Mouse (Mus musculus) liver, embryonic 12.5 days (tissue): ENCODE data around the gene Klk9. TPM values are rescaled to one million over a fixed set of nuclear protein-coding genes. Genes with fewer than 3 reads are reported as not detected.

Experiments used
- ATAC-seq: fragments of 200-750 bp; cut with Nextera tagmentation; 2 replicates; pipeline ENCODE4 v1.8.0; 2017; ENCODE audit warnings: moderate number of reproducible peaks, mild to moderate bottlenecking, moderate library complexity
- H3K27ac ChIP-seq: fragments of 300-500 bp; sonication (generic); 2 replicates; pipeline ENCODE4 v1.5.1; 2016; ENCODE audit warnings: mild to moderate bottlenecking
- H3K27me3 ChIP-seq: fragments of 300-500 bp; sonication (generic); replicated peaks from 2 replicates; pipeline ENCODE4 v1.6.1; 2016; ENCODE audit warnings: mild to moderate bottlenecking, moderate library complexity
- H3K36me3 ChIP-seq: fragments of 300-500 bp; sonication (generic); 2 replicates; pipeline ENCODE4 v1.6.1; 2016; ENCODE audit warnings: mild to moderate bottlenecking, moderate library complexity
- H3K4me1 ChIP-seq: fragments of 300-500 bp; sonication (generic); 2 replicates; pipeline ENCODE4 v1.6.1; 2016
- H3K4me2 ChIP-seq: fragments of 300-500 bp; sonication (generic); 2 replicates; pipeline ENCODE4 v1.6.1; 2016; ENCODE audit warnings: mild to moderate bottlenecking, moderate library complexity
- H3K4me3 ChIP-seq: fragments of 300-500 bp; sonication (generic); 2 replicates; pipeline ENCODE4 v1.5.1; 2016; ENCODE audit warnings: mild to moderate bottlenecking, moderate library complexity
- H3K9ac ChIP-seq: fragments of 300-500 bp; sonication (generic); 2 replicates; pipeline ENCODE4 v1.6.1; 2016; ENCODE audit warnings: mild to moderate bottlenecking, moderate library complexity
- H3K9me3 ChIP-seq: fragments of 300-500 bp; sonication (generic); replicated peaks from 2 replicates; pipeline ENCODE4 v1.6.1; 2016; ENCODE audit warnings: mild to moderate bottlenecking, moderate library complexity
- WGBS: fragments of 180-500 bp; shearing (Covaris S2); methylation state at CpG from one replicate; pipeline ENCODE4 v1.1.7; 2016; ENCODE audit not compliant: insufficient replicate concordance; 5-methylcytosine and 5-hydroxymethylcytosine counted together
- polyA plus RNA-seq: library from polyadenylated mRNA; unstranded; fragments of >200 nt; fragmentation: Nextera tagmentation; extraction: Ambion mirVana; gene quantifications from 2 replicates; pipeline ENCODE4 v1.2.1, GENCODE M21; 2016

Gene Klk9
- polyA plus RNA-seq: not detected in 2 replicates

DNA sequence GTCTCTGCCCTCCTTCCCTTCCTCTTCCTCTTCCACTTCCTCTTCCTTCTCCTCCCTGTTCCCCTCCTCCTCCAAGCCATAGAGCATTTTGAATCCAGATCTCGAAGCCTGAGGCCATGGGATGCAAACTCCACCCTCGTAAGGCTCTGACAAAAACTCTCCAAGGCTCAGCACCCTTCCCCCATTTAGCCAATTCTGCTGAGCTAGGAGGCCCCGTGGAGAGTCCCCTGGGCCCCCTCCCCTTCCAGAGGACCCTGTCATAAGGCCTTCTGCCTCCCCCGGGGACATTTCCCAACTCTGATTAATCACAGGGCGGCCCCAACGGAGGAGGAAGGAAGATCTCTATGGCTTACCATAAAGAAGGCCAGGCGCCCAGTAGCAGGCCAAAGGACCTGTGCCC is at the start of gene Klk9:
Gene Klk9 (plus strand): TSS at position 301 of the 400 bp plus-strand sequence.
- H3K27me3 ChIP-seq: peaks cover 18% of the 10 kb centered on the region
- H3K9me3 ChIP-seq: no peaks in the 10 kb centered on the region
- no peak within 1 kb of the TSS for H3K4me3 ChIP-seq
- H3K36me3 ChIP-seq: no peaks in the 10 kb centered on the region
- 42% methylated on average over 7 of the region's 7 CpGs for WGBS
- H3K27ac ChIP-seq: no peak within 1 kb of the TSS
- no peak within 1 kb of the TSS for H3K9ac ChIP-seq
- peaks cover 3% of the 10 kb centered on the region; the same call in 1 of the 2 replicates for H3K4me1 ChIP-seq
- no peak for ATAC-seq
- H3K4me2 ChIP-seq: no peak within 1 kb of the TSS

DNA sequence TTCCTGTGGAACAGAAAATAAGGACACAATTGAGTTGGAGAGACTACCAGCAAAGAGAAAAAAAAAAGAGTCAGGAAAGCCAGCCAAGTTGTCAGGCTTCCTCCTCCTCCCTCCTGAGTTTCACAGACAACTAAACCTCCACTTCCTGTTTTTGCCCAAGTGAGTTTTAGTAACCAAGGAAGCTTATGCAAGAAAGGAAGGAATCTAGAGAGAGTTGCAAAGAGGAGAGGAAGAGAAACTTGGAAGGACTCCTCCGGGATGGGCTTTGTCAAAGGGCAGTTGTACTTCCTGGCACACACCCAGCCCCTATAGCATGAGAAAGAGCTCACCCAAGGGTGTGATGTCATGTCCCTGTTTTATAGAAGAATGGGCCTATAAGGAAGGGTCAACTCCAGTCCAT is 43.9 kb upstream of the Klk9 start:
- WGBS: 21% methylated on average over 1 of the region's 1 CpGs
- H3K4me3 ChIP-seq: no peak overlapping the region
- no peak overlapping the region for H3K27ac ChIP-seq
- ATAC-seq: no peak
- H3K9me3 ChIP-seq: no peaks in the 10 kb centered on the region
- no peak overlapping the region for H3K9ac ChIP-seq
- H3K36me3 ChIP-seq: no peaks in the 10 kb centered on the region
- H3K4me1 ChIP-seq: no peaks in the 10 kb centered on the region
- H3K27me3 ChIP-seq: no peaks in the 10 kb centered on the region
- no peak overlapping the region for H3K4me2 ChIP-seq

DNA sequence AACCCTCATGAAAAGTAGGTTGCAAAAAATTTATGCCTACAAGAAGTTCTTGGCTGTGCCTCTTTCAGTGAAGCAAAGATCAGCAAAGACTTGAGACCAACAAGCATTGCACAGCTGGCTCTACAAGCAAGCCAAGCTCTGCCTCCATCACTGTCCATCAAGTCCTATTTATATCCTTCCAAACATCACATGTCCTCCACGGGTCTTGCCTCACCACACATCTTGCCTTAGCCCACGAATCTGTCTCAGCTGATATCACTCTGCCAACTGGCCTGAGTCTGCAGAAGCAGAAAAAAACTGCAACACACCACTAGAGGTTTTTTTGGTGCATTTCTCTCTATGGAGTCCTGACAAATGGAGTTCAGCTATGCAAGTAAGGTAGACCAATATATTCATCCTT is 38.9 kb upstream of the Klk9 start:
- H3K4me1 ChIP-seq: no peaks in the 10 kb centered on the region
- no peak overlapping the region for H3K9ac ChIP-seq
- H3K4me3 ChIP-seq: no peak overlapping the region
- no peak for ATAC-seq
- no peak overlapping the region for H3K27ac ChIP-seq
- no peak overlapping the region for H3K4me2 ChIP-seq
- H3K36me3 ChIP-seq: no peaks in the 10 kb centered on the region
- H3K9me3 ChIP-seq: no peaks in the 10 kb centered on the region
- no peaks in the 10 kb centered on the region for H3K27me3 ChIP-seq
- WGBS: 13% methylated on average over 2 of the region's 2 CpGs

DNA sequence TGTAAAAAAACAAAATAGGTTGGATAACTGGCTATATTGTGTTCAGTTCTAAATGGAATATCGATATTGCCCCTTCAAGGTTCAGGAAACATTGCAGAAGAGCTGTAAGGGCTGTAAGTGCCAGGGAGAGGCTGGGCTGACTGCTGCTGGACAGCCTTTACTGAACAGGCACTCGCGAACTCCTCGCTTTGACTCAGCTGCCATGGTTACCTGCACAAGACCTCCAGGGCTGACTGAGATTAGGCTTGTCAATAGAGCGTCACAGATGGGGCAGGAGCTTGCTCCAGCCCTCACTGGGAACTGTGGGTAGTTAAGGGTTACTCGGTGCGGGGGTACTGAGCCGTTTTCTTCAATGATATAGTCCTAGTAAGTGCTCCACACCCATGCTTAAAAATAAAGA is 25.2 kb upstream of the Klk9 start:
- no peak overlapping the region for H3K4me3 ChIP-seq
- no peaks in the 10 kb centered on the region for H3K36me3 ChIP-seq
- H3K27ac ChIP-seq: no peak overlapping the region
- H3K4me2 ChIP-seq: no peak overlapping the region
- 40% methylated on average over 8 of the region's 8 CpGs for WGBS
- H3K9ac ChIP-seq: no peak overlapping the region
- no peaks in the 10 kb centered on the region for H3K9me3 ChIP-seq
- H3K4me1 ChIP-seq: no peaks in the 10 kb centered on the region
- no peak for ATAC-seq
- no peaks in the 10 kb centered on the region for H3K27me3 ChIP-seq

DNA sequence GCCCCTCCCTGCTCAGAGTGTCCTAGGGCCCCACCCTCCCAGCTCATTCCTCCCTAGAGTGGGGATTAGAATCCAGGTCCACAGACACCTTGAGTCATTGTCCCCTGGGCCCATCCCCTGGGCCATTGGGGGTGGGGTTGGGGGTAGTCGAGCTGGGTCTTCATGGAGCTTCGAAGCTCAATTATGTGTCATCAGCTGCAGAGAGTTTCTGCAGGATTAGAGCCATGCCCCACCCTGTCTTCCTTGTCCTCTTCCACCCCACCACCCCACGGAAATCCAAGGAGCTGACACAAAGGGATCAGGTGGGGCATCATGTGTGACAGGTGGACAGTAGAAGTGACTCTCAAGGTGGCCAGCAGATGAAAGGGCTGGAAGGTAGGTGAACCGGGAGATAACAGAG is 23.1 kb upstream of the Klk9 start, which contains the start of gene Klk12:
Gene Klk12 (plus strand): TSS at position 301 of the 400 bp plus-strand sequence.
- H3K4me2 ChIP-seq: no peak within 1 kb of the TSS
- no peak for ATAC-seq
- no peak within 1 kb of the TSS for H3K4me3 ChIP-seq
- no peaks in the 10 kb centered on the region for H3K36me3 ChIP-seq
- no peaks in the 10 kb centered on the region for H3K27me3 ChIP-seq
- no peaks in the 10 kb centered on the region for H3K9me3 ChIP-seq
- WGBS: 66% methylated on average over 4 of the region's 4 CpGs
- no peaks in the 10 kb centered on the region for H3K4me1 ChIP-seq
- H3K27ac ChIP-seq: no peak within 1 kb of the TSS
- no peak within 1 kb of the TSS for H3K9ac ChIP-seq

DNA sequence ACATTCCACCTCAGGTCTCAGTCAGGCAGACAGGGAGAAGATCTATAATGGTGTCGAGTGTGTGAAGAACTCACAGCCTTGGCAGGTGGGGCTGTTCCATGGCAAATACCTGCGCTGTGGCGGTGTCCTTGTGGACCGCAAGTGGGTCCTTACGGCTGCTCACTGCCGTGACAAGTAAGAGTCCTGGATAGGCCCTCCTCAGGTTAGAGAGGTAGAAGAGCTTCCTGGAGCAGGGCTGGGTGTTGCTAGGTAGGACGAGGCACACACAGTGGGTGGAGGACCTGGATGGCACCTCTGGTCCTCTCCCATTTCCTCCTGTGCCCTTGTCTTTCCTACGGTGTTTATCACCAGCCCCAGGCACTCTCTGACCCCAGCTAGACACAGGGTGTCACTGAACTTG is 22.1 kb upstream of the Klk9 start:
- ATAC-seq: no peak
- H3K4me2 ChIP-seq: no peak overlapping the region
- H3K36me3 ChIP-seq: no peaks in the 10 kb centered on the region
- H3K9me3 ChIP-seq: no peaks in the 10 kb centered on the region
- no peak overlapping the region for H3K4me3 ChIP-seq
- H3K27ac ChIP-seq: no peak overlapping the region
- 80% methylated on average over 8 of the region's 8 CpGs for WGBS
- no peaks in the 10 kb centered on the region for H3K27me3 ChIP-seq
- H3K9ac ChIP-seq: no peak overlapping the region
- no peaks in the 10 kb centered on the region for H3K4me1 ChIP-seq

DNA sequence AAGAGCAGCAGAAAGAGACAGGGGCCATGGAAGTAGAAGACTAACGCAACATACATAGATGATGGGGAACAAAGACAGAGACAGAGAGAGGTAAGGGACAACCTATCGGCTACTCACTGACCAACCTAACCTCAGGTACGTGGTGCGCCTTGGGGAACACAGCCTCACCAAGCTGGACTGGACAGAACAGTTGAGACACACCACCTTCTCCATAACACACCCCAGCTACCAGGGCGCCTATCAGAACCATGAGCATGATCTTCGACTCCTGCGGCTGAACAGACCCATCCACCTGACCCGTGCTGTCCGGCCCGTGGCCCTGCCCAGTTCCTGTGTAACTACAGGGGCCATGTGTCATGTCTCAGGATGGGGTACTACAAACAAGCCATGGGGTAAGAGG is 21.0 kb upstream of the Klk9 start:
- Histone ChIP-seq H3K27me3 (no peaks in the 10 kb centered on the region), H3K4me3 (no peak overlapping the region), H3K4me1 (no peaks in the 10 kb centered on the region), H3K27ac (no peak overlapping the region), H3K9me3 (no peaks in the 10 kb centered on the region), H3K9ac (no peak overlapping the region), H3K4me2 (no peak overlapping the region), H3K36me3 (no peaks in the 10 kb centered on the region)
- ATAC-seq: no peak; the same call in 1 of the 2 replicates
- WGBS: 77% methylated on average over 10 of the region's 10 CpGs

DNA sequence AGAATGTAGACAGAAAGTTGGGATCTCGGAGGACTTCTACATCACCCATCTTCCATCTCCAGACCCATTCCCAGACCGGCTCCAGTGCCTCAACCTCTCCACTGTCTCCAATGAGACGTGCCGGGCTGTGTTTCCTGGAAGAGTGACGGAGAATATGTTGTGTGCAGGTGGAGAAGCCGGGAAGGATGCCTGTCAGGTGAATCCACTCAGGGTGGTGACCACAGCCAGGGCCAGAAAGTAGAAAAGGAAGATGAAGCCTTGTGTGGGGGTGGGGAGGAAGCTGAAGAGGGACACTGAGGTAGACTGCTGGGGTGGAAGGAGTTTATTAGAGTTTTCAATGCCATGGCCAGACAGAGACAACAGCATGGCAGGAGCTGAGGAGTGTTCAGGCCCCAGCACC is 19.8 kb upstream of the Klk9 start:
- Histone ChIP-seq H3K4me3 (no peak overlapping the region), H3K9me3 (no peaks in the 10 kb centered on the region), H3K4me2 (no peak overlapping the region), H3K9ac (no peak overlapping the region), H3K36me3 (no peaks in the 10 kb centered on the region), H3K27me3 (no peaks in the 10 kb centered on the region), H3K27ac (no peak overlapping the region), H3K4me1 (no peaks in the 10 kb centered on the region)
- no peak for ATAC-seq
- 79% methylated on average over 6 of the region's 6 CpGs for WGBS

DNA sequence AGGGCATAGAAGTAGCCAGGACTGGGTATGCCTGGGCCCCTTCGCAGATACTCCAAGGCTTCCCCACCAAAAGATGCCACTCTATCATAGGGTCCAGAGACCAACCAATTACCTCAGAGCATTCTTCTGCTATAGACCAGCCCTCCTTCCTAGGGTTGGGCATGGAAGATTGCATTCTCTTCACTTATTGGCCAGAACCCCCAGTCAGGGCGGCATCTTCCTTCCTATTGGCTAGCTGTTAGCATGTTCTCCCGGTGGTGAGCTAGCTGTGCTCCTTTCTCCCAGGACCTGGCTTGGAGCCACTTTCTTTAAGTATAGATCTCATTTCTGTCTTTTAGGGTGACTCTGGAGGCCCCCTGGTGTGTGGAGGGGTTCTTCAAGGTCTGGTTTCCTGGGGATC is 18.8 kb upstream of the Klk9 start:
- Histone ChIP-seq H3K36me3 (no peaks in the 10 kb centered on the region), H3K4me3 (no peak overlapping the region), H3K9ac (no peak overlapping the region), H3K9me3 (no peaks in the 10 kb centered on the region), H3K27ac (no peak overlapping the region), H3K4me2 (no peak overlapping the region), H3K4me1 (no peaks in the 10 kb centered on the region), H3K27me3 (no peaks in the 10 kb centered on the region)
- 66% methylated on average over 3 of the region's 3 CpGs for WGBS
- no peak for ATAC-seq

DNA sequence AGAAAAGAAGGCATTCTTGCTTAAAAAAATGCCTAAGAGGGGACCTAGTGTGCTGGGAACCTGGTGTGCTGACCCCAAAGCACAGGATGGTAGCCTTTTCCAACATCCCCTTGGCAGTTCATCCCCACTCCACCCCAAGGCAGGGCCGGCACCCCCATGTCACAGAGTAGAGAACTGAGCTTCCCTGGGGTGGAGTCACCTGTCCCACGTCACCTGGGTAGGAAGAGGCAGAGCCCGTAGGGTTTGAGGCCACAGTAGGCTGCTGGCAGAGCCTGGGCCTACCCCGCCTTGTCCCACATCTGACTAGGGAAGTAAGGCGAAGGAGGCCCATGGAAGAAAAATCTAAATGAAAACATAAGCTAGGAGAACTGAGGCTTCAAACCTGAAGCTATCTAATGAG is 17.3 kb upstream of the Klk9 start, which contains the start of gene Klk11:
Gene Klk11 (plus strand): TSS at position 241 of the 400 bp plus-strand sequence.
- no peak within 1 kb of the TSS for H3K4me3 ChIP-seq
- H3K9ac ChIP-seq: no peak within 1 kb of the TSS
- H3K9me3 ChIP-seq: no peaks in the 10 kb centered on the region
- no peak within 1 kb of the TSS for H3K27ac ChIP-seq
- WGBS: 79% methylated on average over 5 of the region's 5 CpGs
- H3K27me3 ChIP-seq: no peaks in the 10 kb centered on the region
- H3K36me3 ChIP-seq: no peaks in the 10 kb centered on the region
- H3K4me1 ChIP-seq: no peaks in the 10 kb centered on the region
- H3K4me2 ChIP-seq: no peak within 1 kb of the TSS
- ATAC-seq: no peak

DNA sequence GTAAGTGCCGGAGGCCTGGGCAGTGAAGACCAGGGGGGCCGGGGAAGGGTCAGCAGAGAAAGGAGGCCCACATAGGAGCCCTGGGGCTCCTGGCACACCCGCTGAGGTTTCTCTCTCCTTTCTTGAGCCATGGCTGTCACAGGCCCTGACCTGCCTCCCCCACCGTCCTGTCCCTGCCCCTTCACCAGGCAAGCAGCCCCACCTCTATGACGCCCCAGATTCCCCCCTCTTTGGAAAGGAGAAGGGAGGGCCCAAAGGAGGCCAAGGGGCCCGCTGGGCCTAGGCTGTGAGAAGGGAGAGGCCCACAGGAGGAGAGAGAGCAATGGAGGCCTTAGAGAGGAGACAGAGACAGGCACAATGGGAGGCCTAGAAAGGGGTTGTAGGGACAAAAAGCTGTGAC is 16.9 kb upstream of the Klk9 start:
- Histone ChIP-seq H3K4me1 (no peaks in the 10 kb centered on the region), H3K4me2 (no peak overlapping the region), H3K9me3 (no peaks in the 10 kb centered on the region), H3K4me3 (no peak overlapping the region), H3K9ac (no peak overlapping the region), H3K36me3 (no peaks in the 10 kb centered on the region), H3K27ac (no peak overlapping the region), H3K27me3 (no peaks in the 10 kb centered on the region)
- WGBS: 63% methylated on average over 5 of the region's 6 CpGs
- ATAC-seq: no peak

DNA sequence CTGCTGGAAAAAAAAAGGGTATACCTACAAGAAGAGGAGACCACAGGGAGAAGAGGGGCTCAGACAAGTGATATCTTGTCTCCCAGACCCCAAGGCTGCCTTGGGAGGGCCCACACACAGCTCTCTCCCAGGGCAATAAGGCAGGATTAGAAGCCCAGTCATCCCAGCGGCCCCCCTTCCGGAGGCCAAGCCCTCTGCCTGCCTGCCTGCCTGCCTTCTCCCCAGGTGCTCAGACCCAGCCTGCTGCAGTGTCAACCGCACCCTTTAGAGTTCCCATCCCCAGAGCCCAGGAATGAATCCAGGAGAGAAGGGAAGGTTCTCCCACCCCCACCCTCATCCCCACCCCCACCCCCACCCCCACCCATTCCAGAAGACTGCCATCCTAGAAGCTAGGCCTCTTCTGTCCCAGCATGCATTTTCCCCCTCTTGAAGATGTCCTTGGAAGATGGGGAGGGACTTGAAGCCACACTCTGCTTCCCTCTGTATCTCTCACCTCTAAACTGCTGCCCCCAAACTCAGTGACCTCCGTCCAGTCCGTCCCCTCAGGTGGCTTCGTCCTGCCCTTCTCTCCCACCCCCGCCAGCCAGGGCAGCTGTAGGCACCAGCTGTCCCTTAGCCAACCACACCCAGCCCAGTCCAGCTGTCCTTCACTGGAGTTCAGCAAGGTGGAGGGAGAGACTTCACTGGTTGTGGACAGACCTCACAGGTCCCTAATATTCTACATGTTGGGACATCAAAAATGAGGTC is 16.2 kb upstream of the Klk9 start:
- 57% methylated on average over 7 of the region's 7 CpGs for WGBS
- Histone ChIP-seq H3K9me3 (no peaks in the 10 kb centered on the region), H3K4me3 (no peak overlapping the region), H3K4me2 (no peak overlapping the region), H3K27me3 (no peaks in the 10 kb centered on the region), H3K36me3 (no peaks in the 10 kb centered on the region), H3K4me1 (no peaks in the 10 kb centered on the region), H3K27ac (no peak overlapping the region), H3K9ac (no peak overlapping the region)
- ATAC-seq: no peak

DNA sequence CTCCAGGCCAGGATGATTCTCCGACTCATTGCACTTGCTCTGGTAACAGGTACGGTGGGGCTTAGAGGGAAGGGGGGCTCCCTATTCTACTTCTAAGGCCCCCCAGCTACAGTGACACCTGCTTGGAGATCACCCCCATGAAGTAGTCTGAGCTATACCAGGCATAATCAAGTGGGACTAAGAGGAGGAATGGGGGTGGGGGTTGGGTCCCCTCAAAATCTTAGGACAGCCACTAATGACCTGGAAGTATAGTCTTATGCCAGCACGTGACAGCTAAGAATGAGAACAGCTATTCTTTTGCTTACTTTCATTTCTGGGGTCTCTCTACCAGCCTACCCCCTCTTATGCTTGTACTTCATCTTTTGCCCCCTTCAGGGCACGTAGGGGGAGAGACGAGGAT is 15.2 kb upstream of the Klk9 start:
- Histone ChIP-seq H3K4me3 (no peak overlapping the region), H3K4me1 (no peaks in the 10 kb centered on the region), H3K27me3 (no peaks in the 10 kb centered on the region), H3K9ac (no peak overlapping the region), H3K36me3 (no peaks in the 10 kb centered on the region), H3K4me2 (no peak overlapping the region), H3K9me3 (no peaks in the 10 kb centered on the region), H3K27ac (no peak overlapping the region)
- WGBS: 78% methylated on average over 5 of the region's 5 CpGs
- no peak for ATAC-seq
